Mouse (Mus musculus): Measurements from ENCODE around the gene Rwdd2b.

- TF ChIP-seq CTCF (IDR thresholded peaks at IDR 0.05; ENCODE audit: insufficient read depth, low read depth, low read length) (no peak), POLR2A (IDR thresholded peaks at IDR 0.05; ENCODE audit: insufficient read depth, low read depth, low read length) (no peak)
Measured at GRCm38 (mm10) chr16:87438697-87439096, 1.7 kb downstream of the Rwdd2b start.
